Mouse (Mus musculus): ENCODE data around the gene Mmaa. TPM values are rescaled to one million over a fixed set of nuclear protein-coding genes. Genes with fewer than 3 reads are reported as not detected.

Gene Mmaa
- polyA plus RNA-seq (2012; rRNA removed), result 11.7 and 16.9 TPM in 2 replicates
- 15.7 and 16.8 TPM in 2 replicates for polyA plus RNA-seq (2014; fragmentation: Nextera tagmentation; extraction: Ambion mirVana)

DNA sequence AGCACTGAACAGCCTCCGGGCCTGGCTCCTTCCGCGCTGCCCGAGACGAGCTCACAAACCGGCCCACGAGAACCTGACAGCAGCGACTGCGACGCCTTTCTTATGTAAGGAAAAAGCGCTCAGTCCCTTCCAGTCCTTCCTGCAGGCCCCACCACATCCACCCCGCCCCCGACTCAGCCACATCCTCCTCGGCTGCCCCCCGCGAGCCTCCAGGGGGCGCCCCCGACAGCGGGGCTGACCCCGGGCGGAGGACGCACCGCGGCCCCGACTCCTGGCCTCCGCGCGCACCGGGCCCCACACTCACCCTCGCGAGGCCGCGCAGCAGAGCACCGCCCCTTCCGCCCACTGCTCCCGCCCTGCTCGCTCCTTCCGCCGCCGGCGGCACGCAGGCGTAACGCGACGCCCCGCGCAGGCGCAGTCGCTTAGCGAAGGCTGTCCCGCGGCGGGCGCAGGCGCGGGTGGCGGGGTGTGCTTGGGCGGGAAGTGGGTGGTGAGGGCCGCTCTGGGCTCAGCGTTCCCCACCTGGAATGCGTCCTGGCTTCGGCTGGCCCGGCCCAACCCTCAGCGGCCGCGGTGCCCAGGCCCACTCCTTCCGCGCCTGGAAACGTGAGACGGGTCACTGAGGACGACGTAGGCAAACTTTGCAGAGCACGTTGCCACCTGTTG is at the start of gene Mmaa:
Gene Mmaa, minus strand, starts transcription at position 328 of the 666 bp plus-strand sequence.
- Histone ChIP-seq H3K36me3 (ENCODE audit: control insufficient read depth, insufficient read depth, low read length) (no peaks in the 10 kb centered on the region), H3K27ac (replicated peaks; ENCODE audit: low read depth, low read length) (peak within 1 kb of the TSS; percentile 97), H3K4me2 (replicated peaks; ENCODE audit: low read depth, low read length, severe bottlenecking) (peak within 1 kb of the TSS; percentile 88), H3K4me1 (ENCODE audit: control insufficient read depth, insufficient read depth, low read length) (peaks cover 21% of the 10 kb centered on the region), H3K27me3 (ENCODE audit: control insufficient read depth, insufficient read depth, low read length) (no peaks in the 10 kb centered on the region), H3K4me3 (replicated peaks; ENCODE audit: low read length) (peak within 1 kb of the TSS; percentile 57), H3K9ac (ENCODE audit: low read depth, low read length, severe bottlenecking) (peak within 1 kb of the TSS; percentile 81), H3K9me3 (ENCODE audit: control insufficient read depth, low read length) (no peaks in the 10 kb centered on the region)
- TF ChIP-seq POLR2A (IDR thresholded peaks at IDR 0.05; ENCODE audit: borderline replicate concordance, extremely low read depth, insufficient read depth, insufficient read length), result peak; percentile 90
- WGBS, result 1% methylated on average over 38 of the region's 74 CpGs
- DNase-seq (ENCODE audit: low spot score) (peak; percentile 97), ATAC-seq (ENCODE audit: low FRiP score, low read depth) (peak; percentile 95)

DNA sequence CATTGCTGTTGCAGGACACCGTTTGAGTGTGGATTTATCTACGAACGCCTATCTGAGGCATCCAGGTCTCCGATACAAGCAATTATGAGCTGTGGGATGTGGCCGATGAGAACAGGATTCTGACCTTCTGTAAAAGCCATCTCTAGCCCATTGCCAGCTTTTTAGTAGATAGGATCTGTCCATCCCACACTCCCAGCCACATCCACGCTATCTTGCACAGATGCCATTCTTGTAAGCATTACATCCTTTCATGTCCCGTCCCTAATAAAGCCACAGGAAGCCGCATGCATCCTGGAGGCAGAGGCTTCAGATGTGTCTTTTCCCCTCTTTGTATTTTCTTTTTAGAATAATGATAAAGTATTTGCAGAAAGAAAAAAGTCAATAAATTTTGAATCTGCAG is 46.5 kb upstream of the Mmaa start:
- Histone ChIP-seq H3K27ac (replicated peaks; ENCODE audit: low read depth, low read length) (no peak overlapping the region), H3K4me3 (replicated peaks; ENCODE audit: low read length) (no peak overlapping the region), H3K27me3 (ENCODE audit: control insufficient read depth, insufficient read depth, low read length) (no peaks in the 10 kb centered on the region), H3K9me3 (ENCODE audit: control insufficient read depth, low read length) (no peaks in the 10 kb centered on the region), H3K9ac (ENCODE audit: low read depth, low read length, severe bottlenecking) (no peak overlapping the region), H3K4me1 (ENCODE audit: control insufficient read depth, insufficient read depth, low read length) (peaks cover 6% of the 10 kb centered on the region; the same call in 1 of the 2 replicates), H3K36me3 (ENCODE audit: control insufficient read depth, insufficient read depth, low read length) (peaks cover 67% of the 10 kb centered on the region), H3K4me2 (replicated peaks; ENCODE audit: low read depth, low read length, severe bottlenecking) (no peak overlapping the region)
- DNase-seq (ENCODE audit: low spot score) (no peak), ATAC-seq (ENCODE audit: low FRiP score, low read depth) (no peak)
- WGBS, result 87% methylated on average over 8 of the region's 8 CpGs
- TF ChIP-seq POLR2A (IDR thresholded peaks at IDR 0.05; ENCODE audit: borderline replicate concordance, extremely low read depth, insufficient read depth, insufficient read length), result no peak

DNA sequence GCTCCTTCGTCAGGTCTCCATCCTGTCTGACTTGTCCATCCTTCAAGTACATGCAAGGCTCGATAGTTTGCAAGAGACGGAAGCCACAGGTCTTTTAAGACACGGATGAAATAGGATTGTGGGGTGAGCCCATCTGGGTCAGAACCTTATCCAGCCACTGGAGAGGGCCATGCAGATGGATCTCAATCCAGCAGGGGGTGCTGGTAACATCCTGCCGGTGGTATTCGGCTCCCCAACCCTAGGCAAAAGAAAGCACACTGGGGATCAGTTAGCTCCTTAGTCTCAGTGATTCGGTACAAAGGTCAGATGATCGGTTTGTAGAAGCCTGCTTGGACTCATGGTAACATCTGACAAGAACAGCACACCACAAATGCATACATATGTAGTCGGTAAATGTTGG is 44.8 kb upstream of the Mmaa start:
- peaks cover 62% of the 10 kb centered on the region for H3K36me3 ChIP-seq (ENCODE audit: control insufficient read depth, insufficient read depth, low read length)
- H3K27ac ChIP-seq (replicated peaks; ENCODE audit: low read depth, low read length), result no peak overlapping the region
- H3K4me1 ChIP-seq (ENCODE audit: control insufficient read depth, insufficient read depth, low read length), result peaks cover 6% of the 10 kb centered on the region; the same call in 1 of the 2 replicates
- no peak overlapping the region for H3K4me3 ChIP-seq (replicated peaks; ENCODE audit: low read length)
- H3K9me3 ChIP-seq (ENCODE audit: control insufficient read depth, low read length), result no peaks in the 10 kb centered on the region
- no peak overlapping the region for H3K4me2 ChIP-seq (replicated peaks; ENCODE audit: low read depth, low read length, severe bottlenecking)
- H3K27me3 ChIP-seq (ENCODE audit: control insufficient read depth, insufficient read depth, low read length), result no peaks in the 10 kb centered on the region
- WGBS, result 79% methylated on average over 9 of the region's 9 CpGs
- no peak for DNase-seq (ENCODE audit: low spot score)
- no peak for ATAC-seq (ENCODE audit: low FRiP score, low read depth)
- no peak overlapping the region for H3K9ac ChIP-seq (ENCODE audit: low read depth, low read length, severe bottlenecking)
- no peak for TF ChIP-seq POLR2A (IDR thresholded peaks at IDR 0.05; ENCODE audit: borderline replicate concordance, extremely low read depth, insufficient read depth, insufficient read length)

DNA sequence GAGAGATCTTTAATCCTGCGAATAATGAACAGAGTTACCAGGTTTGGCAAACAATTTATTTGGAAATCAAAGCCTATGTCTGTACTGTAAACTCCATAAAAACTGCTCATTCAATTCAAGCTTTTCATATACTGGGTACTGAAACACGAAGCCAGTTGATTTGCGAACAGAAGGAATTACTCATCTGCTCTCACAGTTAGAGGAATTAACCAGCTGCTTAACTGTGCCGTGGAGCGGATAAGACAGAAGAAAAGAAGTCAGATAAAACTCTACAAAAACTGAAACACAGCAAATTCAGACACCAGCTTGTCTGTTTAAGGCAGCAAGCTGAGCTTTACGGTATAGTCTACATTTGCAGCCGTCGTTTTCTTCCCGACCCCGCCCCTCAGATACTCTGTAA is 43.9 kb upstream of the Mmaa start:
- Histone ChIP-seq H3K4me3 (replicated peaks; ENCODE audit: low read length) (no peak overlapping the region), H3K27ac (replicated peaks; ENCODE audit: low read depth, low read length) (no peak overlapping the region), H3K4me1 (ENCODE audit: control insufficient read depth, insufficient read depth, low read length) (peaks cover under 1% of the 10 kb centered on the region; the same call in 1 of the 2 replicates), H3K27me3 (ENCODE audit: control insufficient read depth, insufficient read depth, low read length) (no peaks in the 10 kb centered on the region), H3K4me2 (replicated peaks; ENCODE audit: low read depth, low read length, severe bottlenecking) (no peak overlapping the region), H3K9ac (ENCODE audit: low read depth, low read length, severe bottlenecking) (no peak overlapping the region), H3K36me3 (ENCODE audit: control insufficient read depth, insufficient read depth, low read length) (peaks cover 61% of the 10 kb centered on the region), H3K9me3 (ENCODE audit: control insufficient read depth, low read length) (no peaks in the 10 kb centered on the region)
- no peak for ATAC-seq (ENCODE audit: low FRiP score, low read depth)
- no peak for TF ChIP-seq POLR2A (IDR thresholded peaks at IDR 0.05; ENCODE audit: borderline replicate concordance, extremely low read depth, insufficient read depth, insufficient read length)
- DNase-seq (ENCODE audit: low spot score), result no peak
- WGBS, result 76% methylated on average over 10 of the region's 10 CpGs

DNA sequence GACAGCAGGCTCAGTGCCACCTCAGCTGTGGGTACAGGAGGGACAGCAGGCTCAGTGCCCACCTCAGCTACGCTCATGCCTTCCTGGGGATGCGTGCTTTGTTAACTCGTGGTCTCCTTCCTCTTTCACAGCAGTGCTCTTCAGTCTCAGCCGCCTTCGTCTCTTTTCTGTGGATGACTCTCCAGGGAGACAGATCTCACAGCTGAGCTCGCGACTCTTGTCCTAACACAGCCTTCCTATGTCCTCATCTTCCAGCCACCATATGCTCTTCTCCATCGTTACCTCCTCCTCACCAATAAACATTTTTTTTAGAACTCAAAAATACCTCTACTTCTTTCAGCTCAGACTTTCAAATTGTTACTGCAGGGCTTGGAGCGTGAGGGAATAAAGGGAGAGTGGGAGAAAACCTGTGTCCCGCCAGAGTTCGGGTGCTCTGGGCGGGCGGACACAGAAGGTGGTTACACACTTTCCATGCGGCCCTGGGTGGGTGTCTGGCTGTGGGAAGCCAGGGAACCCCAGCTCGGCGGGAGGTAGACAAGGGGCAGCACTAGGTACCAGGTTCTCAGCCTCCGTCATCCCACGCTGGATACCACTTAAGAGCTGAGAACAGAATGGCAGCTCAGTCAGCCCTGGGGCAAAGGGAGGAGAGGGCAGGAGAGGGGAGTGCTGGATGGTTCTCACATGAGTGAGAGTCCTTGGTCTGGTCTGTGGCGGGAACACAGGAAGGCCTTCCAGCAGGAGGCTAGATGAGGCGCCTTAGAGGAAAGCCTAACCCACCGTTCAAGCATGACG is 37.6 kb upstream of the Mmaa start:
- Histone ChIP-seq H3K9me3 (ENCODE audit: control insufficient read depth, low read length) (no peaks in the 10 kb centered on the region), H3K36me3 (ENCODE audit: control insufficient read depth, insufficient read depth, low read length) (peaks cover 5% of the 10 kb centered on the region), H3K9ac (ENCODE audit: low read depth, low read length, severe bottlenecking) (no peak overlapping the region), H3K4me1 (ENCODE audit: control insufficient read depth, insufficient read depth, low read length) (no peaks in the 10 kb centered on the region), H3K27ac (replicated peaks; ENCODE audit: low read depth, low read length) (no peak overlapping the region), H3K27me3 (ENCODE audit: control insufficient read depth, insufficient read depth, low read length) (no peaks in the 10 kb centered on the region), H3K4me2 (replicated peaks; ENCODE audit: low read depth, low read length, severe bottlenecking) (no peak overlapping the region), H3K4me3 (replicated peaks; ENCODE audit: low read length) (no peak overlapping the region)
- TF ChIP-seq POLR2A (IDR thresholded peaks at IDR 0.05; ENCODE audit: borderline replicate concordance, extremely low read depth, insufficient read depth, insufficient read length), result no peak
- WGBS, result 88% methylated on average over 22 of the region's 22 CpGs
- no peak for DNase-seq (ENCODE audit: low spot score)
- ATAC-seq (ENCODE audit: low FRiP score, low read depth), result no peak

Measured in limb, embryonic 14.5 days (tissue).